Mouse (Mus musculus): Measurements from ENCODE around the gene BC052040. TPM values are rescaled to one million over a fixed set of nuclear protein-coding genes. Genes with fewer than 3 reads are reported as not detected.

Gene BC052040
- polyA plus RNA-seq (2012): 4.1 and 5.0 TPM in 2 replicates

GRCm38 (mm10) chr2:115581241-115581988, at the start of gene BC052040:
Gene BC052040, plus strand, starts transcription at chr2:115581716.

All from megakaryocyte-erythroid progenitor cell, adult 5 weeks (primary cell).